Mouse (Mus musculus): ENCODE measurements around the gene Taf3. TPM values are rescaled to one million over a fixed set of nuclear protein-coding genes. Genes with fewer than 3 reads are reported as not detected.

Taf3 gene
- polyA plus RNA-seq, 1 experiment from 2014 or later: 12.4 TPM

DNA sequence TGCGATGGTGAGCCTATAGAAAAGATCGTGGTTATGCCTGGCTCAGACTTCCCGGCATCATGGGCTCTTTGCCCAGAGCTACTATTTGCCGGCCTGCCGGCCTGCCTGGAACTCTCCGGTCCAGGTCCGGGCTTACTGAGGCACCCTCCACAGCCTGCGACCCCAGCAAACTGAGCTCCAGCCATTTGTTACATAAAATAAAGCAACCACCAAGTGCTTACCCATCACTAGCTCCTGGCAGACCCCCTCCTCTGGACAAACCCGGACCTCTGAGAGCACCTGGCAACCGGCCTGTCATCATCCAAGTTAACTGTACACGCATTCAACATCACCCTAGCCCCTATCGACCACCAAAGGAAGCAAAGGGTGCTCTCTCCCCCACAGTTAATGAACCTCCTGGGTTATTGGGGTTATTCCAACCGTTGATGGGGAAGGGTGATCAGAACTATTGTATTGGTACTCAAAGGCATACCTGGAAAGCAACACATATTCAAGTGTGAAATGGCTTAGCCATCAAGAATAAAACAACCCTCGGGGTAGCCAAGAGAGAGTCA is 163.1 kb downstream of the Taf3 start:
- WGBS: 13% methylated on average over 14 of the region's 14 CpGs
- Histone ChIP-seq H3K4me1 (peaks cover 52% of the 10 kb centered on the region), H3K27ac (no peak overlapping the region), H3K4me3 (no peak overlapping the region), H3K4me2 (no peak overlapping the region), H3K36me3 (no peaks in the 10 kb centered on the region), H3K9ac (no peak overlapping the region), H3K27me3 (peaks cover 95% of the 10 kb centered on the region), H3K9me3 (no peaks in the 10 kb centered on the region)
- no peak for ATAC-seq (ENCODE audit: insufficient number of reproducible peaks, low FRiP score, low TSS enrichment, low read depth)

DNA sequence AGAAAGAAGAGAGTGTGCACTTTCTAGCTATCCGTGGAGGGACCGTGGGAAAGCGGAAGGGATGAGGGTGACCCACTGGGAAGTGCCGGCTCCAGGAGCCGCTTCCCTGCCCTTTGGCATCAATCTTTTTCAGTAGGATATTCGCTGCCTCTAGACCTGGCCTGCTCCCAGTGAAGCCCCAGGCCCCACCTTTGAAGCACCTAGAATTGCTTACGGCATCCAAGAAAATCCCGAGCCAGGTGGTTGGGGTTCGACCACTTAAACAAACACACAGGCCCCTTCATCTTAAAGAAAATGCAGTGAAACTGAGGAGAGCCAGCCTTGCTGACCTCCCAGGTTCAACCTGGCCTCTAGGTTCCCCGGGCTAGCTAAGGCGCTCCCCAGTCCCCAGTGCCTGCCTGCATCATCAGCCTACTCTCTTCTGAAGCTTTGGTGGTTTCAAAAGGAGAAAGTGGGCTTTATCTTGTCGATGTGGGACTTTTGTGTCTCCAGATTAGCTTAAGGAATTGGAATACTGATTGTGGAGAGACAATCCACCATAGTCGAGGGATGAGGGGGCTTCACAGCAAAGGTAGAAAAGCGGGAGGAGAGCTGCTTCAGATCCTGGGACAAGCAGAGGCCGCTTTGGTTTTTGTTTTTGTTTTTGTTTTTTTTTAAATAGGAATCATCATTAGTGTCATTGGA is 163.7 kb downstream of the Taf3 start:
- H3K4me3 ChIP-seq: peak overlapping the region; percentile 10
- ATAC-seq (ENCODE audit: insufficient number of reproducible peaks, low FRiP score, low TSS enrichment, low read depth): no peak
- 7% methylated on average over 15 of the region's 15 CpGs for WGBS

DNA sequence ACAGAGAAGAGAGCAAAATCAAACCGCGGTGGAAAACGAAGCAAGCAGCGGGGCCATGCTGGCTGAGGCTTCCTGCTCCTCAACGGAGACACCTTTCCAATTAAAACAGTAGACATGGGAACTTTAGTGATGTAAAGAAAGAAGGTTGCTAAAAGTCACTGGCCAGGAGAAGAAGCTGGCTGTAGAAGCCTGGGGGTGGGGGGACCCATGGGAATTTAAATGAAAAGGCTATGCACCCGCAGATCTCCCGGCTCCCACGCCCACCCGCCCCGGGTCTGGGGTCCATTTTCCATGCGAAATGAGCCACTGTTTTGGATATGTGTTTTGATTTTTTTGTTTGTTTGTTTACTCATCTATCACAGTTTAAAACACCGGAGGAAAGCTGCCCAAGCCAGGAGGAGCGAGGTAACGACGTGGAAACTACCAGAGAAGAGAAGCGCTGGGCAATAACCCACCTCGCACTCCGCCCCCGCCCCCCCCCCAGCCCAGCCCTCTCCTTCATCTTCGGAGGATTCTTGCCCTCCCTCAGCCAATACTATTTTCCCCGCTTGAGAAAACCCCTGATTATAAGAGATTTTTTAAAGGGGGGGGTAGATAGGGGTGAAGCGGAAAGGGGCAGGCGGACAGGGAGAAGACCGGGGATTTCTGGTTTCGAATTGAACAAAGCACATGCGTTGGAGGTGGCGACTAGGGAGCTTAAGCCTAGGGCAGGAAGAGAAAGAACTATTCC is 164.4 kb downstream of the Taf3 start:
- H3K27me3 ChIP-seq: peaks cover 93% of the 10 kb centered on the region
- no peak for ATAC-seq (ENCODE audit: insufficient number of reproducible peaks, low FRiP score, low TSS enrichment, low read depth)
- H3K4me3 ChIP-seq: peak overlapping the region; percentile 31
- H3K4me2 ChIP-seq: peak overlapping the region; percentile 51
- no peaks in the 10 kb centered on the region for H3K9me3 ChIP-seq
- H3K36me3 ChIP-seq: no peaks in the 10 kb centered on the region
- no peak overlapping the region for H3K27ac ChIP-seq
- H3K9ac ChIP-seq: no peak overlapping the region
- 4% methylated on average over 27 of the region's 27 CpGs for WGBS
- H3K4me1 ChIP-seq: peaks cover 55% of the 10 kb centered on the region

More for the DNA sequence above, 163.7 kb downstream of the Taf3 start:
- Histone ChIP-seq H3K36me3 (no peaks in the 10 kb centered on the region), H3K9me3 (no peaks in the 10 kb centered on the region), H3K9ac (no peak overlapping the region), H3K27ac (no peak overlapping the region), H3K4me1 (peaks cover 55% of the 10 kb centered on the region), H3K27me3 (peaks cover 95% of the 10 kb centered on the region), H3K4me2 (peak overlapping the region; percentile 19; the same call in 1 of the 2 replicates)

DNA sequence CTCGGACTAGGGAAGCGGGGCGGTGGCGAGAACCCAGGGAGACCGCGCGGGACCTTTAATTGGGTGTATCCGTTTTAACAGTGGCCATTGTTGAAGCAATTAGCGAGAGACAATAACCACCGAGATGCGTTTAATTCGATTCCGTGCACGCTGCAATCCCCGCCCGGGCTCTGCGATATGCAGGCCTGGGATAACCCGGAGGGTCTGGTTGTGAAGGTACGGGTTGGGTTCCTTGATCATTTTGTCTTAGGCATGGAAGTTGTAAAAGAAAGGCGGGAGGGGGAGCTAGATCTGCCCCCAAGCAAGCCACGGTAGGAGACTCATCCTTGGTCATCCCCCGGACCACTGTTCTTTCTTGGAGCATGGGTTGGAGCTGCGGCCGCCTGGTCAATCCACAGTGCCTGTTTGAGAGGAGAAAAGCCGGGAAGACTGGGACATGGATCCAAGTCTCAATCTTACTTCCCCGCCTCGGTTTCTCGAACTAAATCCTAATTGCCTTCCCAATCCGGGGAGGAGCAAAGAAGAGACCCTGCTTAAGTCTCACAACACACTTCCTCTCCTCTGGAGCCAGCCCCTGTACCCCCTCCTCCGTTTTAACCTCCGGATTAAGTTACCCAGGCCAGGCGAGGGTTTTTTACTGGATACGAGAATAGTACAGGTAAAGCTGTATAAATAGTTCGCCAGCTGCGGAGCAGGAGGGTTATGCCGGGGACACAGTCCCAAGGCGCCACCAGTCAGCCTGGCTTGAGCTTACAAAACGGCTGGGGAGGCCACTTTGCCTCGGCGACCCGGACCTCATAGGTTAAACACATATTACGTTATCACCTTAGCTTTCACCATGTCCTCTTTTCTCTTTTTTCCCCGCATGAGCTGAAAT is 165.2 kb downstream of the Taf3 start:
- ATAC-seq (ENCODE audit: insufficient number of reproducible peaks, low FRiP score, low TSS enrichment, low read depth): no peak
- WGBS: 2% methylated on average over 43 of the region's 43 CpGs
- H3K9ac ChIP-seq: no peak overlapping the region
- H3K4me1 ChIP-seq: peaks cover 59% of the 10 kb centered on the region
- H3K4me2 ChIP-seq: peak overlapping the region; percentile 51
- peak overlapping the region; percentile 31 for H3K4me3 ChIP-seq
- no peak overlapping the region for H3K27ac ChIP-seq
- H3K27me3 ChIP-seq: peaks cover 92% of the 10 kb centered on the region
- no peaks in the 10 kb centered on the region for H3K9me3 ChIP-seq
- no peaks in the 10 kb centered on the region for H3K36me3 ChIP-seq

DNA sequence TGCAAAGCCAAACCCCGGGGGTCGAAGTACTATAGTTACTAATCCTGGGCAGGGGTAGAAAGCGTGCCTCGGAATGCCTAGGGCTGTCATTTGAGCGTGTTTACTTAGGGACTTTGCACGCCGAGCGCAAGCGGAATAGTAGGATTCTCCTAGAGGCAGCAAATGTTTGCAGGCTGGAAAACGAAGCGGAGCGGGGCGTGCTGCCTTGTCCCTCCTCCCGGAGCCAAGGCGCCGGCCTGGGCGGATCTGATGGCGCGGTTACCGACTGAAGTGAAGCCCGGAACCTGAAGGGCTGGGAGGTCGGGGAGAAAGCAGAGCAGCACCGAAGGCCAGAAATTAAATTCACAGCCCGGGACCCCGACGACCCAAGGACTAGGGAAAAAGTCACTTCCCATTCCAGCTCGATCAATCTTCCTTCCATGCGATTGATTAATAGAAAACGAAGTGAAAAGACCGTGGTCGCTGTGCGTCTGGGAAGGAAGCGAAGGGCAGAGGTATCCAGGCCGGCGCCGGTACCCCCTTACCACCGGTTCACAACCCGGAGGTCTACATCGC is 165.9 kb downstream of the Taf3 start:
- H3K9ac ChIP-seq: no peak overlapping the region
- no peak for ATAC-seq (ENCODE audit: insufficient number of reproducible peaks, low FRiP score, low TSS enrichment, low read depth)
- H3K36me3 ChIP-seq: no peaks in the 10 kb centered on the region
- peaks cover 92% of the 10 kb centered on the region for H3K27me3 ChIP-seq
- peak overlapping the region; percentile 51 for H3K4me2 ChIP-seq
- H3K27ac ChIP-seq: no peak overlapping the region
- H3K4me3 ChIP-seq: peak overlapping the region; percentile 31
- under 1% methylated on average over 39 of the region's 39 CpGs for WGBS
- no peaks in the 10 kb centered on the region for H3K9me3 ChIP-seq
- peaks cover 64% of the 10 kb centered on the region for H3K4me1 ChIP-seq

DNA sequence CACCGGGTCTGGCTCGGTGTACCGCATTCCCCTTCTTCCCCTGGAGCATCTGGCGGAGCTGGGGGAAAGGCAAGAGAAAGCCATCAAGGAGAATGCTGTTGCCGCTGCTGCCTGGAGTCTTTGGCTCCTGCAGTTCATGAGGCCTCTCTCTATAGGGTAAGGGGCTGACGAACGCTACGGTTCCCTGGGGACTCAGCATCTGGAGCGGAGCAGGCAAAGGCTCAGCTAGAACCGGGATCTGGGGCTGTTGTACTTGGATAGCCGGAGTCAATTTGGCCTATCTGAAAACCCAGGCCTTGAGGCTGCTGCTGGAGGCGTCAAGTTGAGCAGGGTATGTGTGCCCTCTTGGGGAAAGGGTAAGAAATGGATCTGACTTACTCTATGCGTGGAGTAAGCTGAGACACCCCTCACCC is 166.8 kb downstream of the Taf3 start:
- H3K4me2 ChIP-seq: peak overlapping the region; percentile 51
- ATAC-seq (ENCODE audit: insufficient number of reproducible peaks, low FRiP score, low TSS enrichment, low read depth): no peak
- H3K36me3 ChIP-seq: no peaks in the 10 kb centered on the region
- no peak overlapping the region for H3K27ac ChIP-seq
- H3K4me1 ChIP-seq: peaks cover 71% of the 10 kb centered on the region
- no peaks in the 10 kb centered on the region for H3K9me3 ChIP-seq
- H3K9ac ChIP-seq: no peak overlapping the region
- H3K4me3 ChIP-seq: peak overlapping the region; percentile 32
- H3K27me3 ChIP-seq: peaks cover 92% of the 10 kb centered on the region
- WGBS: 2% methylated on average over 13 of the region's 13 CpGs

DNA sequence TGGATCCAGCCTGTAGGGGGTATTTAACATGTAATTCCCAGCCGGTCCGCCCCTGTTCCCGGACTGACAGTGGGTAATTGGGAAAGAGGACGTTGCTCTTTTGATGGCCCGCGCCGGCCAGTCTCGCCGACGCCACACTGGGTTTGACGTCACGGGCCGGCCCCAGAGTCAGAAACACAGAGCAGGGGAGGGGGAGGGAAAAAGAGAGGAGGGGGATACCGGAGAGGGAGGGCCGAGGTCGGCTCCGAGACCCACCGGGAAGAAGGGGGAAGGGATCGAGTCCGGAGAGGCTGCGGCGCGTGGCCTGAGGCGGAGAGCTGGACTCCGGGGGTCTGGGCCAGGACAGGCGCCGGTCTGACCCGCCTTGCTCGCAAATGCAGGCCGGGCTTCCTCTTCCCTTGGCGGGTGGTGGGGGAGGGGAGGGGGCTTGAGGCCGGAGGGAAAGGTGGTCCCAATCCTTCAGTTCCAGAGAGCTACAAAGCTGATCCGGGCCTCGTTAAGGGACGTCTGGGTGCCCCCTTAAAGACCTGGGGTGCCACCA is 167.3 kb downstream of the Taf3 start, which contains the start of gene 4930412O13Rik:
Gene 4930412O13Rik, plus strand, starts transcription at position 202 of the 541 bp plus-strand sequence.
- Histone ChIP-seq H3K9me3 (no peaks in the 10 kb centered on the region), H3K36me3 (no peaks in the 10 kb centered on the region), H3K4me3 (peak within 1 kb of the TSS; percentile 32), H3K9ac (no peak within 1 kb of the TSS), H3K27me3 (peaks cover 89% of the 10 kb centered on the region), H3K4me2 (peak within 1 kb of the TSS; percentile 51), H3K4me1 (peaks cover 71% of the 10 kb centered on the region), H3K27ac (no peak within 1 kb of the TSS)
- ATAC-seq (ENCODE audit: insufficient number of reproducible peaks, low FRiP score, low TSS enrichment, low read depth): no peak
- 1% methylated on average over 34 of the region's 35 CpGs for WGBS

DNA sequence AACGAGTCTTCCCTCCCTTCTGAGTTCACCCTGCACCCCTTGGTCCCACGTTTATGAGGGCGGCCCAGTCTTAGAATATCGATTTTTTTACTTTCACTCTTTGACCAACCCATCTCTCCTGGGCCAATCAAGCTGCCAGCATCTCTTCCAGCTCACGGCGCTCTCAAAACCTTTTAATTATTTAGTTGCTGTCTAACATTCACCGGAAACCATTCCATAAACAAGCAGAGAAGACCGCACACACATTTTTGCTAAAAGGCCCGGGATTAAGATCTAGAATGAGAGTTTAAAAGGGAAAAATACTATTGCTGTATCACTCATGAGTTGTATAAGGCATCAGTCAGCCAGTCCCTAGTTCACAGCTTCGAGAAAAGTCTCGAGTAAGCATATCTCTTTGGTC is 168.1 kb downstream of the Taf3 start:
- peaks cover 71% of the 10 kb centered on the region for H3K4me1 ChIP-seq
- 12% methylated on average over 11 of the region's 11 CpGs for WGBS

DNA sequence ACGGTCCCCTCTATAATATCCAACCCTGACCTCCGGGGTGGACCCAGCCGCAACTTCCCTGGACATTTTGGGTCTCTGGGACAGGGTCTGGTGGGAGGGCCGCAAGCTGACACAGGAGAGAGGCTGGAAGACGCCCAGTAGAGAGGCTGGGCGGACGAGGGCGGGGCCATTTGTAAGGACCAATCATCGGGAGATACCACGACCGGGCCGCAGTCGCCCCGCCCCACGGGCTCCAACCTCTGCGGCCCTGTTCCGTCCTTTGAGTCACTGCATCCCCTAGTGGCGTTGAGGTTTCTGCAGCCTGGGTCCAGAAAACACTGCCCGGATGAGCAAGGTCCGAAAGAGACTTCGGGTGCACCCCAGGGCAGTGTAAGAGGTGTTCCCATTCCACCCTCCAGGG is 168.9 kb downstream of the Taf3 start:
- Histone ChIP-seq H3K36me3 (no peaks in the 10 kb centered on the region), H3K9me3 (no peaks in the 10 kb centered on the region), H3K4me1 (peaks cover 75% of the 10 kb centered on the region), H3K9ac (no peak overlapping the region), H3K27me3 (peaks cover 89% of the 10 kb centered on the region), H3K4me3 (peak overlapping the region; percentile 48), H3K4me2 (peak overlapping the region; percentile 93), H3K27ac (0 out of 2 replicates have a peak overlapping the region, but pooled peaks have one; percentile 77)
- peak; percentile 88 for ATAC-seq (ENCODE audit: insufficient number of reproducible peaks, low FRiP score, low TSS enrichment, low read depth)
- under 1% methylated on average over 21 of the region's 21 CpGs for WGBS

More for the DNA sequence above, 168.1 kb downstream of the Taf3 start:
- ATAC-seq (ENCODE audit: insufficient number of reproducible peaks, low FRiP score, low TSS enrichment, low read depth): no peak
- H3K4me2 ChIP-seq: no peak overlapping the region
- no peak overlapping the region for H3K9ac ChIP-seq
- no peak overlapping the region for H3K27ac ChIP-seq
- no peaks in the 10 kb centered on the region for H3K36me3 ChIP-seq
- no peak overlapping the region for H3K4me3 ChIP-seq
- H3K9me3 ChIP-seq: no peaks in the 10 kb centered on the region
- H3K27me3 ChIP-seq: peaks cover 89% of the 10 kb centered on the region

DNA sequence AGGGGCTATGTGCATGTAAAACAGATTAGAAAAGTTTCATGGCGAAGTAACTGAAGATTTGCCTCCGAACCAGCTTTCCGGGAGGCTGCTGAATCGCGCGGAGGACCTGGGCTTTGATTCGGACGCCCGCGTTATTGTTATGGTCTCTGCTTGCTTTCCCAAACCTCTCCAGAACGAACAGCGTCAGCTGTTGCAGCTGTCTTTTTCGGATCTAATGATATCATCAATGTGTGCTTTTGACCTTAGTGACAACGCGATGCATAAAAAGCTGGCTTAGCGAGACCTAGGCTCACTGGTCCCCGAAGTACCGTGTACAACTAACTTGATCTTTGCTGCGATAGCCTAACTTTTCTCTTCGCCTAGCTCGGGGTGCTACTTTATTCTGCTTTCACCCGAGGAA is 169.3 kb downstream of the Taf3 start:
- Histone ChIP-seq H3K9me3 (no peaks in the 10 kb centered on the region), H3K36me3 (no peaks in the 10 kb centered on the region), H3K4me3 (peak overlapping the region; percentile 48), H3K27me3 (peaks cover 89% of the 10 kb centered on the region), H3K4me2 (peak overlapping the region; percentile 93), H3K9ac (no peak overlapping the region), H3K4me1 (peaks cover 75% of the 10 kb centered on the region), H3K27ac (peak overlapping the region; percentile 77)
- ATAC-seq (ENCODE audit: insufficient number of reproducible peaks, low FRiP score, low TSS enrichment, low read depth): no peak
- WGBS: under 1% methylated on average over 22 of the region's 22 CpGs

DNA sequence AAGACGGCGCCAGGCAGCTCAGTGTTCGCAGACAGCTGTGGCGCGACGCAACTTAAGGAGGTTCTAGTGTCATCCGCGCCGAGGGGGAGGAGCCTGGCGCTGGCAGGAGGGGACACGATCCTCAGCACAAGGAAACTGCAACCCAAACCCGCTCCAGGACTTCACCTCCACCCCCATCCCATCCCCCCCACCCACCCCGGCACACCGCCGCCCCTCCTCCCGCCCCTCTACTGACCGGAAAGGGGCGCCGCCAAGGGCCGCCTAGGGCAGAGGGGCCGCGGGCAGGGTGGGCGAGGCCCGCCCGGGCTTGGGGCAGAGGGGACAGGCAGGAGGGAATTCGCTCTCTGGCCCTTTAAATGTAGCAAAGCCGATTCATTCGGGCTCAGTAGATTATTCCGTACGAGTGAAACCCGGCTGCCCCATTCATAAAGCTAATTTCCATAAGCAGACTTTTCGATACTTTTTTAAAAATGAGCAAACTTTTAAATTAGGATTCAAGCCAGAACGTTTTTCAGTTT is 169.8 kb downstream of the Taf3 start:
- Histone ChIP-seq H3K4me2 (peak overlapping the region; percentile 93), H3K27ac (peak overlapping the region; percentile 77), H3K9me3 (no peaks in the 10 kb centered on the region), H3K4me3 (peak overlapping the region; percentile 48), H3K27me3 (peaks cover 89% of the 10 kb centered on the region), H3K4me1 (peaks cover 70% of the 10 kb centered on the region), H3K9ac (no peak overlapping the region), H3K36me3 (no peaks in the 10 kb centered on the region)
- WGBS: under 1% methylated on average over 26 of the region's 33 CpGs
- no peak for ATAC-seq (ENCODE audit: insufficient number of reproducible peaks, low FRiP score, low TSS enrichment, low read depth)
